Mouse (Mus musculus): ENCODE measurements around the gene 4930438A08Rik. TPM values are rescaled to one million over a fixed set of nuclear protein-coding genes. Genes with fewer than 3 reads are reported as not detected.

4930438A08Rik gene
- polyA plus RNA-seq, 1 experiment from 2014 or later: not detected

DNA sequence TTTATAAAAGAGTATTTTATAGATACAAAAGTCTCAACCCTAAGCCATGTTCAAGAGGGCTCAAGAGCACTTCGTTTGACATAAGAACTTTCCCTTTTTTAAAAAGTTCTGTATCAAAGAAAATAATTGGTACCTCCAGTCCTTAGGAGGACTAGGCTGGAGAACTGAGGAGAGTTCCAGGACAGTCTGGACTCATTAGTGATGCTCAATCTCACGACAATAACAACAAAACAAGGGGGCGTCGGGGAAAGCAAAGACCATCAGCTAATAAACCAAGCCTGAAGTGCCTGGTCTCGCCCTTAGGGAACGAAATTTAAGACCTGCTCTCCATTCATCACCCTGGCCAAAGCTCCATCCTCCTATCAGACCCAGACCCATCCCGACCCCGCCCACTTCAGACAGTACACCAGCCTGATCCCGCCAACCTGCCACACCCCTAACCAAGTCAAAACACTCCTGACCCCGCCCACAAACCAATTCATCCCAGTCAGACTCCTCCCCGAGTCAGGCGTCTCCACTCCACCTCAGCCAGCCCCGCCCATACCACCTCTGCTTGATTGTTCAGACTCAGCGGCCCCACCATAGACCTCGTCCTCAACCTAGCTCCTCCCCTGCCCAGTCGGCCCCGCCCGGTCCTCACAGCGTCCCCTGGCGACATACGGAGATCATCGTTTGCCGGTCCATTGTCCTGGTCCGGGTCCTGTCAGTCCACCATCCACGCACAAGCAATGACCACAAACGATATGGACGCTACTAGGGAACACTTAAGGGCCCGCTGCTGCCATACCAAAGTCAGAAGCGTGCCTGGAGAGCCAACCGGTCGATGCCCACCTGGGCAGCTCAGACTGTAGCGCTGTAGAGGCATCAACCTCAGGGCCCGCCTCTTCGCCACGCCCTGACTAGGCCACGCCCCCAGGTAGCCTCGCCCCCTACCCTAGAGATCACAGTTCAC is 35.5 kb upstream of the 4930438A08Rik start:
- ATAC-seq (ENCODE audit: insufficient read depth, low FRiP score, low TSS enrichment) (peak; percentile 94), DNase-seq (ENCODE audit: low spot score) (peak; percentile 81)
- peak overlapping the region; percentile 39 for H3K4me3 ChIP-seq (ENCODE audit: low read depth, low read length)

DNA sequence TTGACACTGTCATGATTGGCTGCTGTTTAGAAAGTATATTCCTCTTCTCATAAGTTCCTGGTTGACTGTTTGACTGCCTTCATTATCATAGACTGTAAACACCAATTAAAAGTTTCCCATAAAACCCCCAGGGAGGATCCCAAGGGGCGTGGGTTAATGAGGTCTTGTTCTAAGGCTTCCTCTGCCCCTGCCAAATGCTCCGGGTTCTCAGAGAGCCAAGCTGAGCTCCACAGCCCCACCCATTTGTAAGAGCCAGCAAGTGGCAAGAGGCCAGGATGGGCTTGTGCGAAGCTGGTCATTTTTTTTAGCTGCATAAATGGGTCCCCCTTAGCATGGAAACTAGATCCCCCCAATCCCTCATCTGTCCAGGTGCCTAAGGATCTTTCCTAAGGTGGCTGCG is 27.3 kb upstream of the 4930438A08Rik start:
- Histone ChIP-seq H3K27ac (ENCODE audit: low read depth, low read length) (no peak overlapping the region), H3K36me3 (ENCODE audit: control insufficient read depth, insufficient read depth, low read length) (no peaks in the 10 kb centered on the region), H3K4me1 (ENCODE audit: control insufficient read depth, insufficient read depth, low read length) (no peaks in the 10 kb centered on the region), H3K9me3 (ENCODE audit: control insufficient read depth, low read length) (no peaks in the 10 kb centered on the region), H3K27me3 (ENCODE audit: control insufficient read depth, insufficient read depth, low read length) (no peaks in the 10 kb centered on the region), H3K4me3 (ENCODE audit: low read depth, low read length) (no peak overlapping the region), H3K4me2 (ENCODE audit: low read depth) (no peak overlapping the region), H3K9ac (ENCODE audit: low read length) (no peak overlapping the region)
- no peak for DNase-seq (ENCODE audit: low spot score)
- 37% methylated on average over 4 of the region's 4 CpGs for WGBS
- ATAC-seq (ENCODE audit: insufficient read depth, low FRiP score, low TSS enrichment): no peak

More for the DNA sequence above, 35.5 kb upstream of the 4930438A08Rik start:
- Histone ChIP-seq H3K4me1 (ENCODE audit: control insufficient read depth, insufficient read depth, low read length) (no peaks in the 10 kb centered on the region), H3K9ac (ENCODE audit: low read length) (peak overlapping the region; percentile 49), H3K4me2 (ENCODE audit: low read depth) (peak overlapping the region; percentile 63), H3K36me3 (ENCODE audit: control insufficient read depth, insufficient read depth, low read length) (no peaks in the 10 kb centered on the region), H3K27me3 (ENCODE audit: control insufficient read depth, insufficient read depth, low read length) (no peaks in the 10 kb centered on the region), H3K27ac (ENCODE audit: low read depth, low read length) (no peak overlapping the region), H3K9me3 (ENCODE audit: control insufficient read depth, low read length) (no peaks in the 10 kb centered on the region)
- 2% methylated on average over 37 of the region's 37 CpGs for WGBS

DNA sequence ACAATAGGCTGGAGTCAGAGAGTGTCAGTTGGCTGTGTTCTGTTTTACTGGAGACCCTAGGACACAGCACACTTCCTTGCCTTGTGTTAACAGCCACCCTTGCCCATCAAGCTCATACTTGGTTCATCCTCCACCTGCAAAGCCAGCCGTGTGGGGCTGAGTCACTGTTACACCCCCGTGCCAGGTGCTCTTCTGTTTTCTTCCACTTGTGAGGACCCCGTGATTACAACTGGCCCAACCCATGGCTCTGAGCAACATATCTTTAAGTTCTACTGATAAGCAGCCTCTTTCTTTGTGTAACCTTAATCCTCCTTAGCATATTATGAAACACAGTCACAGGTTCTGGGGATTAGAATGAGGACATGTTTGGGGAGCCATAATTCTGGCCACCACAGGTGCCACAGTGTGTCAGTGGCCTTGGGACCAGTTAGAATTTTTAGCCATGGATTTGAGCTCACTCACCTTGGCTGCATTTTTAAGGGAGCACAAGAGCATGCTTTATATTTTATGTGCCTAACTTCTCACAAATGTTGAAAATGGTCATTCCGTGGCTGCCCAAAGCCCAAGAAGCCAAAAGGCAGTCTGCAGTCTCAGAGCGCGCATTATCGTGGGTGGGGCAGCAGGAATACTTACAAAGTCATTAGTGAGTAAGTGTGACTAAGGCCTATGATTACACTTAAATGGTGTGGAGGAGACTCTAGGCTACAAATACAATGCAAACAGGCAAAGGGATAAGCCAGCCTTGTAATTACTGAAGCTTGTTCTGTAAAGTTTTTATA is 25.2 kb upstream of the 4930438A08Rik start:
- Histone ChIP-seq H3K36me3 (ENCODE audit: control insufficient read depth, insufficient read depth, low read length) (no peaks in the 10 kb centered on the region), H3K9ac (ENCODE audit: low read length) (no peak overlapping the region), H3K4me2 (ENCODE audit: low read depth) (no peak overlapping the region), H3K4me1 (ENCODE audit: control insufficient read depth, insufficient read depth, low read length) (no peaks in the 10 kb centered on the region), H3K27me3 (ENCODE audit: control insufficient read depth, insufficient read depth, low read length) (no peaks in the 10 kb centered on the region), H3K9me3 (ENCODE audit: control insufficient read depth, low read length) (no peaks in the 10 kb centered on the region), H3K27ac (ENCODE audit: low read depth, low read length) (no peak overlapping the region), H3K4me3 (ENCODE audit: low read depth, low read length) (no peak overlapping the region)
- no peak for DNase-seq (ENCODE audit: low spot score)
- no peak for ATAC-seq (ENCODE audit: insufficient read depth, low FRiP score, low TSS enrichment)
- WGBS: 80% methylated on average over 7 of the region's 7 CpGs

DNA sequence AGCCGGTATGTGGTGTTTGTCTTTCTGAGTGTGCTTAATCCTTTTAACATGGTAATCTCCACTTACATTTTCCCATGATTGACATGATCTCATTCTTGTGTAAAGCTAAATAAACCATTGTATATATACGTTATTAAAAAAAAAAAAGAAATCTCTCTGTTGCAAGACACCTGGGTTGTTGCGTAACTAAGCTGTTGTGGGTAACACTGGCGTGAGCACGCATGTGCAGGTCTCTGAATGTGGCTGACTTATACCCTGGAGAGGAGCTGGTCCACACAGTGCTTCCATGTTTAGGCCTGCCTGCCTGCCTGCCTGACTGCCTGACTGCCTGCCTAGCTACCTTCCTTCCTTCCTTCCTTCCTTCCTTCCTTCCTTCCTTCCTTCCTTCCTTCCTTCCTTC is 24.0 kb upstream of the 4930438A08Rik start:
- no peak for ATAC-seq (ENCODE audit: insufficient read depth, low FRiP score, low TSS enrichment)
- WGBS: 91% methylated on average over 5 of the region's 5 CpGs

DNA sequence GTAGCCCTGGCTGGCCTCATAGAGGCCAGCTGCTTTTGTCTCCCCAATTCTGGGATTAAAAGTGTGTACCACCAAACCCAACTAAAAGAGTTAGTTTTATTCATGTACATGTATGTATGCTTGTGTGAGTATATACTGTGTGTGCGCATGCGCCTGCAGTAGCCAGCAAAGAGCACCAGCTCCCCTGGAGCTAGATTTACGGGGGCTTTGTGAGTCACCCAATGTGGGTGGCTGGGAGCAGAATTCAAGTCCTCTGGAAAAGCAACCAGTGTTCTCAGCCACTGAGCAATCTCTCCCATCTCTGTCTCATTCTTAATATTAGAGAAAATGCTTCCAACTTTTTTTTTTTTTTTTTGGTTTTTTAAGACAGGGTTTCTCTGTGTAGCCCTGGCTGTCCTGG is 20.2 kb upstream of the 4930438A08Rik start:
- ATAC-seq (ENCODE audit: insufficient read depth, low FRiP score, low TSS enrichment) (no peak), DNase-seq (ENCODE audit: low spot score) (no peak)
- Histone ChIP-seq H3K4me2 (ENCODE audit: low read depth) (no peak overlapping the region), H3K9ac (ENCODE audit: low read length) (no peak overlapping the region), H3K4me3 (ENCODE audit: low read depth, low read length) (no peak overlapping the region), H3K27me3 (ENCODE audit: control insufficient read depth, insufficient read depth, low read length) (no peaks in the 10 kb centered on the region), H3K36me3 (ENCODE audit: control insufficient read depth, insufficient read depth, low read length) (no peaks in the 10 kb centered on the region), H3K9me3 (ENCODE audit: control insufficient read depth, low read length) (no peaks in the 10 kb centered on the region), H3K27ac (ENCODE audit: low read depth, low read length) (no peak overlapping the region), H3K4me1 (ENCODE audit: control insufficient read depth, insufficient read depth, low read length) (no peaks in the 10 kb centered on the region)
- WGBS: 93% methylated on average over 3 of the region's 3 CpGs

More for the DNA sequence above, 24.0 kb upstream of the 4930438A08Rik start:
- Histone ChIP-seq H3K4me2 (ENCODE audit: low read depth) (no peak overlapping the region), H3K27me3 (ENCODE audit: control insufficient read depth, insufficient read depth, low read length) (no peaks in the 10 kb centered on the region), H3K9ac (ENCODE audit: low read length) (no peak overlapping the region), H3K9me3 (ENCODE audit: control insufficient read depth, low read length) (no peaks in the 10 kb centered on the region), H3K4me3 (ENCODE audit: low read depth, low read length) (no peak overlapping the region), H3K36me3 (ENCODE audit: control insufficient read depth, insufficient read depth, low read length) (no peaks in the 10 kb centered on the region), H3K27ac (ENCODE audit: low read depth, low read length) (no peak overlapping the region), H3K4me1 (ENCODE audit: control insufficient read depth, insufficient read depth, low read length) (no peaks in the 10 kb centered on the region)
- DNase-seq (ENCODE audit: low spot score): no peak

DNA sequence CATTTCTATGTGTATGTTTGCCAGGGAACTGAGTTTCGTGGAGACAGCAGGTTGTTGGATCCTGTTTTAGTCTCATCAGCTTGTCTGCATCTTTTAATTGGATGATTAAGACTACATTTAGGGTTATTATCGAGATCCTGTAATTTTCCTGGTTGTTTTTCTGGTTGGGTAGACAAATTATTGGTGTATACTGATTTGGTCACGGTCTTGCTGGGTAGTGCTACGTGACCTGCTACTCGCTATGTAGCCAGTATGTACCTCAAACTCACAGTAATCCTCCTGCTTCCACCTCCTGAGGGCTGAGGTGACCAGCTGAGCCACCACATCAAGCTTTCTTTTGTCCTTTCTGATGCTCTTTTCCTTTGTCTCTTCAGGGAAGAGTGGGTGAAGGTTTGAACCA is 16.8 kb upstream of the 4930438A08Rik start:
- Histone ChIP-seq H3K27ac (ENCODE audit: low read depth, low read length) (no peak overlapping the region), H3K4me3 (ENCODE audit: low read depth, low read length) (no peak overlapping the region), H3K36me3 (ENCODE audit: control insufficient read depth, insufficient read depth, low read length) (no peaks in the 10 kb centered on the region), H3K9ac (ENCODE audit: low read length) (no peak overlapping the region), H3K27me3 (ENCODE audit: control insufficient read depth, insufficient read depth, low read length) (no peaks in the 10 kb centered on the region), H3K4me1 (ENCODE audit: control insufficient read depth, insufficient read depth, low read length) (no peaks in the 10 kb centered on the region), H3K4me2 (ENCODE audit: low read depth) (no peak overlapping the region), H3K9me3 (ENCODE audit: control insufficient read depth, low read length) (no peaks in the 10 kb centered on the region)
- WGBS: 80% methylated on average over 5 of the region's 5 CpGs
- DNase-seq (ENCODE audit: low spot score) (no peak), ATAC-seq (ENCODE audit: insufficient read depth, low FRiP score, low TSS enrichment) (no peak)

DNA sequence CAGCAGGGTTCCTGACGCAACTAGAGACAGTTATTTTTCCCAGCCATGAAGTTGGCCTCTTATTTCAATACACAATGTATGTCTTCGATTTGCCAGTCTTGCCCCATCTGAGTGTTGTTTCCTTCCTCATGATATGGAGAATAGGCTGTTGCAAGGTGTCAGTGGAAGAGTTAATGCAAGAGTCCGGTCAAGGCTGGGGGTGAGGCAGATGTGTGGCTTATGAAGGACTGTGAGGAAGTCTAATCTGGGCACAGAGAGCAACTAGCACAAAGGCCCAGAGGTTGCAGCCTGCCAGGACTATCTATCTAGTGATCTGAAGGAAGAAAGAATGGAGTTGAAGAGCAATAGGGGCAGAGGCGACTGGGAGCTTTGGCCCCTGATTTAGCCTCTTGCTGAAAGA is 14.4 kb upstream of the 4930438A08Rik start:
- ATAC-seq (ENCODE audit: insufficient read depth, low FRiP score, low TSS enrichment): no peak
- WGBS: 91% methylated on average over 4 of the region's 4 CpGs

DNA sequence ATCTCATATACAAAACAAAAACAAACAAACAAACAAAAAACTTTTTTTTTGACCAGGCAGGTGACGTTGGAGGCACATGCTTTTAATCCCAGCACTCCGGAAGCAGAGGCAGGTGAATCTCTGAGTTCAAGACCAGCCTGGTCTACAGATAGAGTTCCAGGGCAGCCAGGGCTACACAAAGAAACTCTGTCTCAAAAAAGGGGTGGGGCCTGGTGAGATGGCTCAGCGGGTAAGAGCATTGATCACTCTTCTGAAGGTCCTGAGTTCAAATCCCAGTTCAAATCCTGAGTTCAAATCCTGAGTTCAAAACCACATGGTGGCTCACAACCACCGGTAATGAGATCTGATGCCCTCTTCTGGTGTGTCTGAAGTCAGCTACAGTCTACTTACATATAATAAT is 12.8 kb upstream of the 4930438A08Rik start:
- no peaks in the 10 kb centered on the region for H3K4me1 ChIP-seq (ENCODE audit: control insufficient read depth, insufficient read depth, low read length)
- no peaks in the 10 kb centered on the region for H3K27me3 ChIP-seq (ENCODE audit: control insufficient read depth, insufficient read depth, low read length)
- no peak overlapping the region for H3K4me2 ChIP-seq (ENCODE audit: low read depth)
- H3K36me3 ChIP-seq (ENCODE audit: control insufficient read depth, insufficient read depth, low read length): no peaks in the 10 kb centered on the region
- no peaks in the 10 kb centered on the region for H3K9me3 ChIP-seq (ENCODE audit: control insufficient read depth, low read length)
- no peak overlapping the region for H3K4me3 ChIP-seq (ENCODE audit: low read depth, low read length)
- ATAC-seq (ENCODE audit: insufficient read depth, low FRiP score, low TSS enrichment) (no peak), DNase-seq (ENCODE audit: low spot score) (no peak)
- no peak overlapping the region for H3K9ac ChIP-seq (ENCODE audit: low read length)
- H3K27ac ChIP-seq (ENCODE audit: low read depth, low read length): no peak overlapping the region
- 87% methylated on average over 4 of the region's 4 CpGs for WGBS

More for the DNA sequence above, 14.4 kb upstream of the 4930438A08Rik start:
- H3K27me3 ChIP-seq (ENCODE audit: control insufficient read depth, insufficient read depth, low read length): no peaks in the 10 kb centered on the region
- no peak for DNase-seq (ENCODE audit: low spot score)
- H3K36me3 ChIP-seq (ENCODE audit: control insufficient read depth, insufficient read depth, low read length): no peaks in the 10 kb centered on the region
- H3K4me2 ChIP-seq (ENCODE audit: low read depth): no peak overlapping the region
- no peak overlapping the region for H3K4me3 ChIP-seq (ENCODE audit: low read depth, low read length)
- H3K27ac ChIP-seq (ENCODE audit: low read depth, low read length): no peak overlapping the region
- H3K9me3 ChIP-seq (ENCODE audit: control insufficient read depth, low read length): no peaks in the 10 kb centered on the region
- H3K9ac ChIP-seq (ENCODE audit: low read length): no peak overlapping the region
- H3K4me1 ChIP-seq (ENCODE audit: control insufficient read depth, insufficient read depth, low read length): no peaks in the 10 kb centered on the region

Data from neural tube, embryonic 11.5 days (tissue).